Mouse (Mus musculus) CH12F3 (cell line): ENCODE results near the gene Hipk4.
"Not testable (repeated sequence)": the region's sequence is repeated elsewhere in the genome, so short reads cannot be mapped to it uniquely, and the experiment has no call there.

ENCODE experiments used
- in situ Hi-C: fragments of 300-500 bp; cut with MboI; formaldehyde crosslinking; loops from 2 replicates; pipeline ENCODE4 v1.14.3; 2020; ENCODE audit warnings: low sequenced_read_pairs

Gene Hipk4

GRCm38 (mm10) chr7:27494659-27495367, 28.3 kb upstream of the Hipk4 start:
- in situ Hi-C loops = not testable (repeated sequence)

- in situ Hi-C loops = no loop called here
Observed at GRCm38 (mm10) chr7:27499036-27499435, 24.0 kb upstream of the Hipk4 start, which contains the start of gene Prx. TSS of gene Prx (plus strand) at chr7:27499324.

- in situ Hi-C loops = no loop called here
Observed at GRCm38 (mm10) chr7:27501620-27502019, 21.4 kb upstream of the Hipk4 start.

GRCm38 (mm10) chr7:27506765-27507370, 16.2 kb upstream of the Hipk4 start:
- in situ Hi-C loops = no loop called here

- in situ Hi-C loops = no loop called here
Observed at GRCm38 (mm10) chr7:27507711-27508647, 15.1 kb upstream of the Hipk4 start.

- in situ Hi-C loops = no loop called here
Observed at GRCm38 (mm10) chr7:27508648-27509005, 14.4 kb upstream of the Hipk4 start.

GRCm38 (mm10) chr7:27510809-27511208, 12.3 kb upstream of the Hipk4 start:
- in situ Hi-C loops = no loop called here

- in situ Hi-C loops = no loop called here
Observed at GRCm38 (mm10) chr7:27514961-27515360, 8.1 kb upstream of the Hipk4 start.

- in situ Hi-C loops = no loop called here
Observed at GRCm38 (mm10) chr7:27518314-27518713, 4.8 kb upstream of the Hipk4 start.

- in situ Hi-C loops = no loop called here
Observed at GRCm38 (mm10) chr7:27520104-27520503, 3.0 kb upstream of the Hipk4 start.

GRCm38 (mm10) chr7:27520599-27520998, 2.5 kb upstream of the Hipk4 start:
- in situ Hi-C loops = no loop called here

GRCm38 (mm10) chr7:27523805-27524204, 738 bp downstream of the Hipk4 start:
- in situ Hi-C loops = no loop called here

GRCm38 (mm10) chr7:27526039-27526827, 3.2 kb downstream of the Hipk4 start:
- in situ Hi-C loops = no loop called here

GRCm38 (mm10) chr7:27529070-27529469, 6.0 kb downstream of the Hipk4 start:
- in situ Hi-C loops = no loop called here

GRCm38 (mm10) chr7:27530937-27531336, 7.9 kb downstream of the Hipk4 start:
- in situ Hi-C loops = no loop called here

- in situ Hi-C loops = no loop called here
Observed at GRCm38 (mm10) chr7:27531707-27532106, 8.6 kb downstream of the Hipk4 start.

GRCm38 (mm10) chr7:27532480-27533050, 9.5 kb downstream of the Hipk4 start:
- in situ Hi-C loops = no loop called here

GRCm38 (mm10) chr7:27535386-27535785, 12.3 kb downstream of the Hipk4 start:
- in situ Hi-C loops = no loop called here

GRCm38 (mm10) chr7:27536618-27537017, 13.6 kb downstream of the Hipk4 start:
- in situ Hi-C loops = no loop called here

GRCm38 (mm10) chr7:27537998-27538397, 14.9 kb downstream of the Hipk4 start:
- in situ Hi-C loops = no loop called here
